Mouse (Mus musculus): ENCODE data around the gene Robo4. TPM values are rescaled to one million over a fixed set of nuclear protein-coding genes. Genes with fewer than 3 reads are reported as not detected.

Robo4 gene
- total and polyA plus RNA-seq, 3 experiments, result not detected

DNA sequence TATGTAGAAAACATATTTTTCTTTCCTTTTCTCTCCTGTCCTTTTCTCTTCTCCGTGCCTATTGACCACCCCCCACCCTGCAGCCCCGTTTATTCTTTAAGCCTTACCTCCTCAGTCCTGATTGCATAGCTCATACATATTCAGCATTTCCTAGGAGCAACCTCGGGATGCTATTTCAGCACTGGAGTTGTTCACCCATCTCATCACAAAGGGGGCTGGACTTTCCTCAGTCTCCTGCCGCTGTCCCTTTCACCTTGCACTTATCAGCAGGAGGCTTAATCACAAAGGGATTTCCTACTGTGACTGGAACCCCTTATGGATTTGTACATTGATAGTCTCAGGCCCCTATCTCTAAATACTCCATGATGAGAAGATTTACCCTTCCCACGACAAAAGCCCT is 50.7 kb downstream of the Robo4 start:
- DNase-seq (ENCODE audit: extremely low read depth), result no peak
- Histone ChIP-seq H3K9ac (ENCODE audit: insufficient read depth, low read depth) (no peak overlapping the region), H3K4me1 (ENCODE audit: control insufficient read depth in 1 of 2, insufficient read depth in 2 of 2) (peaks cover 0 to 12% of the 10 kb centered on the region in 2 experiments; a peak in 2 of 4 replicates), H3K4me3 (replicated peaks in 1 of 3; ENCODE audit: low read depth in 2 of 3, low read length in 2 of 3, poor library complexity in 1 of 3) (no peak overlapping the region), H3K27ac (ENCODE audit: insufficient read depth, low read depth) (no peak overlapping the region), H3K4me2 (ENCODE audit: insufficient read depth, low read depth, poor library complexity, severe bottlenecking) (0 out of 2 replicates have a peak overlapping the region, but pooled peaks have one; percentile 15), H3K36me3 (replicated peaks in 1 of 2; ENCODE audit: control insufficient read depth in 1 of 2, insufficient read depth in 1 of 2, low read length in 1 of 2) (no peaks in the 10 kb centered on the region), H3K27me3 (replicated peaks) (peaks cover 15% of the 10 kb centered on the region), H3K9me3 (replicated peaks; ENCODE audit: low read length) (no peaks in the 10 kb centered on the region), H3K79me2 (replicated peaks; ENCODE audit: control insufficient read depth, extremely low read depth, insufficient read depth, poor library complexity, severe bottlenecking) (no peaks in the 10 kb centered on the region)
- in situ Hi-C loops (cut with MboI; ENCODE audit: low pct_ligation_motif_present, low pct_unique_long_range_greater_than_20kb, low sequenced_read_pairs) (no loop called here), dilution Hi-C loops (cut with MboI; ENCODE audit: extremely low pct_ligation_motif_present, extremely low pct_unique_long_range_greater_than_20kb, low sequenced_read_pairs) (no loop called here)
- TF ChIP-seq ZKSCAN1 (IDR thresholded peaks at IDR 0.05; ENCODE audit: borderline replicate concordance, low read depth, low read length), result no peak
- no peak for TF ChIP-seq MXI1 (IDR thresholded peaks at IDR 0.05; ENCODE audit: low read depth, low read length)
- TF ChIP-seq CHD2 (IDR thresholded peaks at IDR 0.05; ENCODE audit: low read length), result no peak
- TF ChIP-seq MYC (IDR thresholded peaks at IDR 0.05; ENCODE audit: low read depth, low read length), result no peak
- TF ChIP-seq USF2 (conservative IDR thresholded peaks at IDR 0.05; ENCODE audit: low read depth, low read length), result no peak
- TF ChIP-seq ZMIZ1 (IDR thresholded peaks at IDR 0.05; ENCODE audit: low read depth, low read length), result no peak
- no peak for TF ChIP-seq POLR2A (IDR thresholded peaks at IDR 0.05; ENCODE audit: low read depth, low read length)
- TF ChIP-seq EP300 (IDR thresholded peaks at IDR 0.05; ENCODE audit: low read length), result no peak
- no peak for TF ChIP-seq MEF2A (IDR thresholded peaks at IDR 0.05; ENCODE audit: borderline replicate concordance, low read depth, low read length)
- TF ChIP-seq JUN (IDR thresholded peaks at IDR 0.05; ENCODE audit: insufficient read depth, low read depth, low read length), result no peak

DNA sequence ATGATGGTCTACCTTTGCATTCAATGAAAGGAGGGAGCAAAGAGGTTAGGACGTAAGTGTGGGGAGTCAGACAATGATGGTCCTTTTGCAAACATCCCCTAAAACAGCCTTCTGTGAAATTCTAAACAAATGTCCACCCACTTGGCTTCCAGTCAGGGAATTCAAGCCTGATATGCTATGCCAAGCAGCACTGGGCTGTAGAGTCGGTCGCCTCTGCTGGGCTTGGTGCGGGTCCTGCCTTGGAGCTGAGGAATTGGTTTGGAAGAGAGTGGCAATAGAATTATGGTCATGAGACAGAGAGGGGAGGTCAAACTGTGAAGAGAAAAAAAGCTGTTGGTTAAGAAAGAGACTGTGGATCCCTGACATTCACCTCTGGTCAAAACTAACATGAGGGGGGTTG is 51.6 kb downstream of the Robo4 start:
- H3K27me3 ChIP-seq (replicated peaks), result peaks cover 17% of the 10 kb centered on the region
- H3K4me2 ChIP-seq (ENCODE audit: insufficient read depth, low read depth, poor library complexity, severe bottlenecking), result no peak overlapping the region
- H3K36me3 ChIP-seq (replicated peaks in 1 of 2; ENCODE audit: control insufficient read depth in 1 of 2, insufficient read depth in 1 of 2, low read length in 1 of 2), result no peaks in the 10 kb centered on the region
- DNase-seq (ENCODE audit: extremely low read depth), result no peak
- H3K79me2 ChIP-seq (replicated peaks; ENCODE audit: control insufficient read depth, extremely low read depth, insufficient read depth, poor library complexity, severe bottlenecking), result no peaks in the 10 kb centered on the region
- no peaks in the 10 kb centered on the region for H3K9me3 ChIP-seq (replicated peaks; ENCODE audit: low read length)
- H3K27ac ChIP-seq (ENCODE audit: insufficient read depth, low read depth), result no peak overlapping the region
- H3K4me3 ChIP-seq (replicated peaks in 1 of 3; ENCODE audit: low read depth in 2 of 3, low read length in 2 of 3, poor library complexity in 1 of 3), result no peak overlapping the region
- dilution Hi-C loops (cut with MboI; ENCODE audit: extremely low pct_ligation_motif_present, extremely low pct_unique_long_range_greater_than_20kb, low sequenced_read_pairs) (no loop called here), in situ Hi-C loops (cut with MboI; ENCODE audit: low pct_ligation_motif_present, low pct_unique_long_range_greater_than_20kb, low sequenced_read_pairs) (no loop called here)
- no peak overlapping the region for H3K9ac ChIP-seq (ENCODE audit: insufficient read depth, low read depth)
- peaks cover 0 to 12% of the 10 kb centered on the region in 2 experiments; a peak in 2 of 4 replicates for H3K4me1 ChIP-seq (ENCODE audit: control insufficient read depth in 1 of 2, insufficient read depth in 2 of 2)
- TF ChIP-seq GABPA (IDR thresholded peaks at IDR 0.05; ENCODE audit: insufficient replicate concordance, low read depth, low read length) (no peak), PAX5 (IDR thresholded peaks at IDR 0.05; ENCODE audit: low read length) (no peak), ZNF384 (IDR thresholded peaks at IDR 0.05; ENCODE audit: low read depth, low read length) (no peak), BHLHE40 (IDR thresholded peaks at IDR 0.05; ENCODE audit: low read depth, low read length) (no peak)

DNA sequence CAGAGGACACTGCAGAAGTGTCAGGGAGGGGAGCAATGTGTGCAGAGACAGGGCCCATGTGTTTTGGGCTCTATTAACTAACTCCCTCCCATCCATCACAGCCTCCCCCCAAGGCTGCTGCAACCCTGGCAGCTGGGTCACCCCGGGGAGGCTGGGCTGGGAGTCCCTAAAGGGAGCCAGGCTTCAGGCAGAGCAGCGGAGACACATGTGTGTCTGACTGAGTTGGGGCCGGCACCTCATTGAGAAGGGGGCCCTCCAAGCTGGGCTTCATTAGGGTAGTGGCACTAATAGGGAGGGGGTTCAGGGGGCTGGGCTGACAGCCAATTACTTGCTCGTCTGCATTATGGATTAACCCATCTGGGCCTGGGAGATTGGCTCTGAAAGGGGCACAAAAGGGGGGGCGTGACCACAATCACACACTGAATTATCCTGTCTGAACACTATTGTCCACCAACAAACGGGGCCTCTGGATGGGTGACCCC is 52.4 kb downstream of the Robo4 start:
- Histone ChIP-seq H3K9ac (ENCODE audit: insufficient read depth, low read depth) (no peak overlapping the region), H3K27ac (ENCODE audit: insufficient read depth, low read depth) (no peak overlapping the region), H3K27me3 (replicated peaks) (peaks cover 19% of the 10 kb centered on the region), H3K9me3 (replicated peaks; ENCODE audit: low read length) (no peaks in the 10 kb centered on the region), H3K4me3 (replicated peaks in 1 of 3; ENCODE audit: low read depth in 2 of 3, low read length in 2 of 3, poor library complexity in 1 of 3) (no peak overlapping the region), H3K4me2 (ENCODE audit: insufficient read depth, low read depth, poor library complexity, severe bottlenecking) (no peak overlapping the region), H3K79me2 (replicated peaks; ENCODE audit: control insufficient read depth, extremely low read depth, insufficient read depth, poor library complexity, severe bottlenecking) (no peaks in the 10 kb centered on the region), H3K4me1 (ENCODE audit: control insufficient read depth in 1 of 2, insufficient read depth in 2 of 2) (peaks cover 0 to 12% of the 10 kb centered on the region in 2 experiments; a peak in 2 of 4 replicates), H3K36me3 (replicated peaks in 1 of 2; ENCODE audit: control insufficient read depth in 1 of 2, insufficient read depth in 1 of 2, low read length in 1 of 2) (no peaks in the 10 kb centered on the region)
- no peak for TF ChIP-seq IRF4 (IDR thresholded peaks at IDR 0.05; ENCODE audit: low read depth, low read length)
- DNase-seq (ENCODE audit: extremely low read depth), result no peak
- dilution Hi-C loops (cut with MboI; ENCODE audit: extremely low pct_ligation_motif_present, extremely low pct_unique_long_range_greater_than_20kb, low sequenced_read_pairs), result no loop called here
- in situ Hi-C loops (cut with MboI; ENCODE audit: low pct_ligation_motif_present, low pct_unique_long_range_greater_than_20kb, low sequenced_read_pairs), result no loop called here

Measured in CH12.LX (cell line).